Mouse (Mus musculus): ENCODE data around the gene Ecsit. TPM values are rescaled to one million over a fixed set of nuclear protein-coding genes. Genes with fewer than 3 reads are reported as not detected.

Ecsit gene
- polyA plus RNA-seq, 1 experiment, result 85.2 TPM

DNA sequence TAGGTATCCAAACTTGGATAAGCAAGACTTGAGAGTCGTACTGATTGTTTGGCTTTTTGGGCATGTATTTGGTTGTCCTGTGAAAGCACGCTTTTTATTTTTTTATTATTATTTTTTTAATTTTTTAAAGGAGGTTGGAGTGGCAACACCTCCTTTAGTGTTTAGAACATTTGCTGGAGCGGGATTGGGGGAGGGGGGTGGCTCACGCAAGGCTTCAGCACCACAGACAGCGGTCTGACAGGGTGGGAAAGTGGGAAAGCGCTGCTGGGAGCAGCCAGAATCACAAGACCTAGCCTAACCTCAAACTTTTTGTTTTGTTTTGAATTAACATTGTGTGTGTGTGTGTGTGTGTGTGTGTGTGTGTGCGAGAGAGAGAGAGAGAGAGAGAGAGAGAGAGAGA lies 31.6 kb downstream of the Ecsit start:
- DNase-seq, result no peak
- TF ChIP-seq CTCF (IDR thresholded peaks at IDR 0.05; ENCODE audit: borderline replicate concordance, insufficient read depth, low read depth, low read length), result no peak
- no peak for TF ChIP-seq POLR2A (IDR thresholded peaks at IDR 0.05; ENCODE audit: borderline replicate concordance, insufficient read depth, low read length)
- H3K27ac ChIP-seq (ENCODE audit: insufficient read depth, low read length), result no peak overlapping the region
- H3K4me1 ChIP-seq (ENCODE audit: control insufficient read depth, insufficient read depth, low read length), result peaks cover 41% of the 10 kb centered on the region
- no peak overlapping the region for H3K4me3 ChIP-seq (replicated peaks; ENCODE audit: insufficient read depth, low read depth, low read length)
- 59% methylated on average over 6 of the region's 7 CpGs for WGBS
- H3K27me3 ChIP-seq (ENCODE audit: control insufficient read depth, insufficient read depth, low read length), result no peaks in the 10 kb centered on the region

DNA sequence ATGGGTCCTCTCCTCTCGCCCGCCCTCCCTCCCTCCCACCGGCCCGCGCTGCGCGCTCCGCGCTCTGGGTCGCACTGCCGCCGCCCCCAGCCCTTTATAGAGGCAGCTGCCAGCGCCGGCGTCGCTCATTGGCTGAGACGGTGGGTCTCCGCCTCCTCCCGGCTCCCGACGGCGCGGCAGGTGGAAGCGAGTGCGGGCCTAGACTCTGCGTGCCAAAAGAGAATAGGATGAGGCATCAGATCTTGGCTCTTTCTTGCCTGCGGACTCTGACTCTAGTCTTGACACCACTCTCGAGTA lies 33.3 kb downstream of the Ecsit start, which contains the start of gene Elavl3:
Elavl3 (minus strand) TSS at position 66 of the 297 bp plus-strand sequence.
- H3K4me1 ChIP-seq (ENCODE audit: control insufficient read depth, insufficient read depth, low read length), result peaks cover 36% of the 10 kb centered on the region
- peak; percentile 92 to 94 for DNase-seq
- no peaks in the 10 kb centered on the region for H3K27me3 ChIP-seq (ENCODE audit: control insufficient read depth, insufficient read depth, low read length)
- peak within 1 kb of the TSS; percentile 85 for H3K4me3 ChIP-seq (replicated peaks; ENCODE audit: insufficient read depth, low read depth, low read length)
- 2% methylated on average over 28 of the region's 28 CpGs for WGBS
- H3K27ac ChIP-seq (ENCODE audit: insufficient read depth, low read length), result peak within 1 kb of the TSS; percentile 83
- TF ChIP-seq CTCF (IDR thresholded peaks at IDR 0.05; ENCODE audit: borderline replicate concordance, insufficient read depth, low read depth, low read length) (no peak), POLR2A (IDR thresholded peaks at IDR 0.05; ENCODE audit: borderline replicate concordance, insufficient read depth, low read length) (peak; percentile 98)

DNA sequence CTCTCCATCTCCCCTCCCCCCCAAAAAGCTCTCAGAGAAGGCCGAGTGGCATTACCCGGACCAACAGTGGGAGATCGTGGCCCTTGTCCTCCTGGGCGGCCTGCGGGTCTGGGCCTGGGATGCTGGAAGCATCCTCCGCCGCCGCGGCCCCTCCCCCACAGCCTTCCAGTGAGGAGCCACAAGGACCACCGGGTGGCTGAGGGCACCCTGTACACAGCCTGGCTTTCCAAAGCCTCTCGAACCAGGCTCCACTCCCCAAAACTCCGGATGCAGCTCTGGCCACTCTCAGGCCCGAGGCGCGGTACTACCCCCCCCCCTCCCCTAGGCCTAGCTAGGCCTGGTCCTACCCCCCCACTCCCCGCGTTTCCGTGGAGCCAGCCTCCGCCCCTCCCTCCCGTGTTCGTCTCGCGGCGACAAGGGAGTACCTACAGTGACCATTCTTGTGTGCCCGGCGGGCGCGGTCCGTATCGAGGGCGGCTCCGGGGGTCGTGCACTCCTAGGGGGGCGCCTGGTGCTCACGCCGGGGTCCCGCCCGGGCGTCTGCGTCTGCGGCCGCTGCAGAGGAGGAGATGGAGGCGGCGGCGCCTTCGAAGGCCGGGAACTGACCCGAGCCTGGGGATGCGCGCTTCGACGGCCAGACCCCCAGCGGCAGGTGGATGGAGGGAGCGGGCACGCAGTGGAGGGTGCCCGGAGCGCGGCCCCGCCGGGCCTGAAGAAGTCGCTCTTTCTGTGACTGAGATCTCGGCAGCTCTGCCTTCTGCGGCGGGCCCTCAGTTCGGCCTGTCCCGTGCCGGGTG lies 33.9 kb downstream of the Ecsit start:
- peak; percentile 67 to 72 for DNase-seq
- H3K27me3 ChIP-seq (ENCODE audit: control insufficient read depth, insufficient read depth, low read length), result no peaks in the 10 kb centered on the region
- TF ChIP-seq POLR2A (IDR thresholded peaks at IDR 0.05; ENCODE audit: borderline replicate concordance, insufficient read depth, low read length), result no peak
- no peak for TF ChIP-seq CTCF (IDR thresholded peaks at IDR 0.05; ENCODE audit: borderline replicate concordance, insufficient read depth, low read depth, low read length)
- under 1% methylated on average over 67 of the region's 67 CpGs for WGBS
- peaks cover 37% of the 10 kb centered on the region for H3K4me1 ChIP-seq (ENCODE audit: control insufficient read depth, insufficient read depth, low read length)
- H3K27ac ChIP-seq (ENCODE audit: insufficient read depth, low read length), result peak overlapping the region; percentile 83
- H3K4me3 ChIP-seq (replicated peaks; ENCODE audit: insufficient read depth, low read depth, low read length), result peak overlapping the region; percentile 85

DNA sequence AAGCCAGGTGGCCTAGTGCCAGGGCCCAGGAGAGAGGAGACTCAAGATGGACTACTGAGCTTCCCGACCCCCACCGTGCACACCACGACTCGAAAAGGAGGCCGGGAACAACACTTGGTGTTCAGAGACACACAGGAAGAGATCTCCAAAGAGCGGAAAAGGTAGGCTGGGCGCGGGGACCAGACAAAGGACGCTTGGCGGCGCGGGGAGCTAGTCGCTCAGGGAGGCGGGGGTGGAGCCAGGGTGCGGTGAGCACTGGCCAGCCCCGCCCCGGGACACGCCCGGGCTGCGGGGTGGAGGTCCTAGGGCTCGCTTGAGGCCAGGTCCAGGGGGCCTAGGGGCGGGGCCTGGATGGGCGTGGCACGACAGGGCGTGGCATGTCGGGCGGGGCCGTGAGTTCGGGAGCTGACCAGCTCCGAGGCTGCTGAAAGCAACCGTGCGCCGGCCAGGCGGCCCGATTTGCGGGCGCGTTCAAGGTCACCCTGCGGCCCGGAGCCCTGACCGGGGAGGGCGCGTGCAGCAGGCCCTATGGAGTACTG lies 34.8 kb downstream of the Ecsit start:
- under 1% methylated on average over 43 of the region's 43 CpGs for WGBS
- H3K27ac ChIP-seq (ENCODE audit: insufficient read depth, low read length), result peak overlapping the region; percentile 83
- peak; percentile 88 to 90 for DNase-seq
- TF ChIP-seq CTCF (IDR thresholded peaks at IDR 0.05; ENCODE audit: borderline replicate concordance, insufficient read depth, low read depth, low read length) (no peak), POLR2A (IDR thresholded peaks at IDR 0.05; ENCODE audit: borderline replicate concordance, insufficient read depth, low read length) (no peak)
- H3K27me3 ChIP-seq (ENCODE audit: control insufficient read depth, insufficient read depth, low read length), result no peaks in the 10 kb centered on the region
- H3K4me1 ChIP-seq (ENCODE audit: control insufficient read depth, insufficient read depth, low read length), result peaks cover 28% of the 10 kb centered on the region
- H3K4me3 ChIP-seq (replicated peaks; ENCODE audit: insufficient read depth, low read depth, low read length), result peak overlapping the region; percentile 85

DNA sequence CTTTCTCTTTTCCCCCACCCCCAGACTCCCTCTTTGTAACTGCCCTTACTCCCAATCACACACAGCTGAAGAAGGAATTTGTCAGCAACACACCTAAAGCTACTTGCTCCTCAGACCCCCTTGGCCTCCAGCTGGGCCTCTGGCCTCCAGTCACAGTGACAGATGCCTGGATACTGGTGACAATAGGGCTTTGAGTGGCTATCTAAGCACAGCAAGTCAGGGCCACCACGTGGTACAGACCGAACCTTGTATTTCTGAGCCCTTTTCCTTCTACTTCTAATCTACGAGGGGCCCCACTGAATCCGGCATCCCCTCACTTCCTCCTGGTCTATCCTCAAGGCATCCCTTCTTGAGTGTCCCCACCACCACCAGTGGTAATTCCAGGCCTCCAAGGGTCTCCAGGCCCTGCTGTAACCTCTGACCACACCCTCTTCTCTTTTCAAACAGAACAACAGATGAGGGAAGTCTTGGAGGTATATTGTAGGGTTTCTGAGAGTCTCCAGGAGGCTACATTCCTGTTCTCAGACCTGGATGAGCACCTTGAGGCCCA lies 35.4 kb downstream of the Ecsit start:
- TF ChIP-seq POLR2A (IDR thresholded peaks at IDR 0.05; ENCODE audit: borderline replicate concordance, insufficient read depth, low read length) (no peak), CTCF (IDR thresholded peaks at IDR 0.05; ENCODE audit: borderline replicate concordance, insufficient read depth, low read depth, low read length) (no peak)
- peak; percentile 55 to 58 for DNase-seq
- Histone ChIP-seq H3K4me1 (ENCODE audit: control insufficient read depth, insufficient read depth, low read length) (peaks cover 25% of the 10 kb centered on the region), H3K4me3 (replicated peaks; ENCODE audit: insufficient read depth, low read depth, low read length) (peak overlapping the region; percentile 85), H3K27ac (ENCODE audit: insufficient read depth, low read length) (peak overlapping the region; percentile 83), H3K27me3 (ENCODE audit: control insufficient read depth, insufficient read depth, low read length) (no peaks in the 10 kb centered on the region)
- 3% methylated on average over 4 of the region's 4 CpGs for WGBS

DNA sequence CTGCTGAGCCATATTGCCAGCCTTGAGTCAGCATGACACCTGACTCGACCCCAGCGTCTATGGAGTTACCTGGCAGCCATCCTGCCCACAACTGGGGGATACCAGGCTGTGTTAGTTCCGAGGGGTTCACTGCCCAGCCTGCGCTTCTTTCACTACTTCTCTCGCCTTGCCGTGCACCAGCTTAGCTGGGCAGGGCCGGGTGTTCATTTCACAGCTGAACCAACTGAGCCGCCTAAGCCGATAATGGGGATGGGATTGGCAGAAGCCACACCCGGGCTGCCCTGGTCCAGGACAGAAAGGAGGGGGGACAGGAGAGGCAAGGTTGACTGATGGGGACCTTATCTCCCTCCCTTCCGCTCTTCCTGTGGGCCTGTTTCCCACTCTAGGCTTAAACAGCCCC lies 35.9 kb downstream of the Ecsit start:
- 0 out of 2 replicates have a peak overlapping the region, but pooled peaks have one; percentile 83 for H3K27ac ChIP-seq (ENCODE audit: insufficient read depth, low read length)
- peak overlapping the region; percentile 85 for H3K4me3 ChIP-seq (replicated peaks; ENCODE audit: insufficient read depth, low read depth, low read length)
- H3K4me1 ChIP-seq (ENCODE audit: control insufficient read depth, insufficient read depth, low read length), result peaks cover 26% of the 10 kb centered on the region
- peak; percentile 54 to 58 for DNase-seq
- TF ChIP-seq CTCF (IDR thresholded peaks at IDR 0.05; ENCODE audit: borderline replicate concordance, insufficient read depth, low read depth, low read length) (no peak), POLR2A (IDR thresholded peaks at IDR 0.05; ENCODE audit: borderline replicate concordance, insufficient read depth, low read length) (no peak)
- 9% methylated on average over 11 of the region's 11 CpGs for WGBS
- H3K27me3 ChIP-seq (ENCODE audit: control insufficient read depth, insufficient read depth, low read length), result no peaks in the 10 kb centered on the region

DNA sequence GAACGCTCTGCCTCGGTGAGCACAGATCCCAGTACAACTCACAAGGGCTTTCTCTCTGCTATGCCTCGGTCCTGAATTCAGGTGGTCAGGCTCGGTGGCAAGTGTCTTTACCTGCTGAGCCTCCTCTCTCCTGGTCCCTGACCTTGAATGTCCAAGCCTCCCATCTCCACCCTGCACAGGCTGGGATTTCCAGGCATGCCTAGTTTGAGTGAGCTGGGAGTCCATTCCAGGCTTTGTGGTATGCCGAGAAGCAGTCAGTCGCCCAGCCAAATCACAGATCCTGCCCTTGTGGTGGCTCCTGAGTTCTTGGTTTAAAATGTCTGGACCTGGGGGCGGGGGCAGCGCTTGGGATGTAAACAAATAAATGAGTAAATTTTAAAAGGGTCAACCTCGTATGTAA lies 37.9 kb downstream of the Ecsit start:
- peak overlapping the region; percentile 20; the same call in 1 of the 2 replicates for H3K27ac ChIP-seq (ENCODE audit: insufficient read depth, low read length)
- TF ChIP-seq POLR2A (IDR thresholded peaks at IDR 0.05; ENCODE audit: borderline replicate concordance, insufficient read depth, low read length) (no peak), CTCF (IDR thresholded peaks at IDR 0.05; ENCODE audit: borderline replicate concordance, insufficient read depth, low read depth, low read length) (no peak)
- DNase-seq, result peak; percentile 53 to 56
- peaks cover 31% of the 10 kb centered on the region for H3K4me1 ChIP-seq (ENCODE audit: control insufficient read depth, insufficient read depth, low read length)
- 17% methylated on average over 9 of the region's 9 CpGs for WGBS
- no peaks in the 10 kb centered on the region for H3K27me3 ChIP-seq (ENCODE audit: control insufficient read depth, insufficient read depth, low read length)
- H3K4me3 ChIP-seq (replicated peaks; ENCODE audit: insufficient read depth, low read depth, low read length), result peak overlapping the region; percentile 51
